Comparison of ENCODE assay signal across 8 mouse cellular contexts in genomic region chr3:135485128-135485899, GRCm38 (mm10). TPM values are rescaled to one million over a fixed set of nuclear protein-coding genes. Genes with fewer than 3 reads are reported as not detected.
DNase-seq lines count a peak whose midpoint lies in the region; ATAC-seq and TF ChIP-seq lines count a peak whose summit lies in the region.

TSS of gene Manba (plus strand) at chr3:135485611.

- no peak within 1 kb of the TSS for H3K27ac ChIP-seq in forebrain, embryonic 11.5 days (ENCODE audit: low read depth, low read length)
- no peak within 1 kb of the TSS; the same call in 1 of the 2 replicates for H3K27ac ChIP-seq in neural tube, embryonic 15.5 days (replicated peaks)

- WGBS in forebrain, embryonic 11.5 days, result 2% methylated on average over 48 of the region's 48 CpGs
- WGBS in large intestine, adult 2 months, result 2% methylated on average over 48 of the region's 48 CpGs
- 2% methylated on average over 48 of the region's 48 CpGs for WGBS in lung, adult 2 months
- 2% methylated on average over 48 of the region's 48 CpGs for WGBS in neural tube, embryonic 15.5 days

- peak within 1 kb of the TSS; percentile 55 for H3K4me3 ChIP-seq in forebrain, embryonic 11.5 days (ENCODE audit: low read depth, low read length)
- H3K4me3 ChIP-seq in lung, adult 2 months (replicated peaks; ENCODE audit: extremely low read depth, low read depth, low read length), result peak within 1 kb of the TSS; percentile 91
- H3K4me3 ChIP-seq in neural tube, embryonic 15.5 days (replicated peaks), result peak within 1 kb of the TSS; percentile 61

- H3K27me3 ChIP-seq in forebrain, embryonic 11.5 days (ENCODE audit: control insufficient read depth, insufficient read depth, low read length), result no peaks in the 10 kb centered on the region
- H3K27me3 ChIP-seq in neural tube, embryonic 15.5 days (replicated peaks), result peaks cover 2% of the 10 kb centered on the region; the same call in 1 of the 2 replicates

- no peaks in the 10 kb centered on the region for H3K4me1 ChIP-seq in forebrain, embryonic 11.5 days (replicated peaks; ENCODE audit: control insufficient read depth, insufficient read depth, low read length)
- peaks cover 2% of the 10 kb centered on the region for H3K4me1 ChIP-seq in lung, adult 2 months (ENCODE audit: control insufficient read depth, insufficient read depth, low read length)
- H3K4me1 ChIP-seq in neural tube, embryonic 15.5 days, result peaks cover 4% of the 10 kb centered on the region; the same call in 1 of the 2 replicates

- peak; percentile 39 for DNase-seq in c-Kit-positive CD71-positive TER-119-negative erythroid progenitor cells, embryonic 14.5 days (ENCODE audit: low read depth)
- peak; percentile 87 for DNase-seq in forebrain, embryonic 11.5 days (ENCODE audit: low spot score)
- peak; percentile 85 to 88 for DNase-seq in heart, postnatal 10 days
- DNase-seq in large intestine, adult 2 months (ENCODE audit: low read depth, low spot score), result peak; percentile 53
- peak; percentile 76 for DNase-seq in lung, adult 2 months
- peak; percentile 80 for DNase-seq in testis, postnatal 10 days (ENCODE audit: low spot score)

- peak; percentile 83 for ATAC-seq in CD4-positive, CD25-positive, alpha-beta regulatory T cell, adult 4 months
- ATAC-seq in forebrain, embryonic 11.5 days (replicated peaks; ENCODE audit: low FRiP score), result peak; percentile 92
- ATAC-seq in neural tube, embryonic 15.5 days (ENCODE audit: low FRiP score), result peak; percentile 89

- peak; percentile 60; the same call in 1 of the 2 replicates for TF ChIP-seq POLR2A in lung, adult 2 months (IDR thresholded peaks at IDR 0.05; ENCODE audit: borderline replicate concordance, extremely low read depth, low read depth, low read length)

- H3K4me2 ChIP-seq in forebrain, embryonic 11.5 days (ENCODE audit: low read depth, low read length, severe bottlenecking), result peak within 1 kb of the TSS; percentile 93
- H3K4me2 ChIP-seq in neural tube, embryonic 15.5 days, result peak within 1 kb of the TSS; percentile 81

- peak within 1 kb of the TSS; percentile 68 for H3K9ac ChIP-seq in forebrain, embryonic 11.5 days (ENCODE audit: low read length)
- peak within 1 kb of the TSS; percentile 65 for H3K9ac ChIP-seq in neural tube, embryonic 15.5 days (replicated peaks)

- no peaks in the 10 kb centered on the region for H3K36me3 ChIP-seq in forebrain, embryonic 11.5 days (ENCODE audit: control insufficient read depth, insufficient read depth, low read length)
- no peaks in the 10 kb centered on the region for H3K36me3 ChIP-seq in neural tube, embryonic 15.5 days

- intact Hi-C loops in heart, postnatal 10 days (cut with DNase I), result no loop called here

- no peaks in the 10 kb centered on the region for H3K9me3 ChIP-seq in forebrain, embryonic 11.5 days (ENCODE audit: control insufficient read depth, low read length)
- no peaks in the 10 kb centered on the region for H3K9me3 ChIP-seq in neural tube, embryonic 15.5 days (replicated peaks)

- no peak for TF ChIP-seq CTCF in lung, adult 2 months (IDR thresholded peaks at IDR 0.05; ENCODE audit: insufficient read depth, low read length)

RNA-seq across cellular contexts. Expression of gene Manba, which starts in this region (rescaled TPM):
- polyA plus RNA-seq in CD4-positive, CD25-positive, alpha-beta regulatory T cell, adult 4 months (2017; shearing (Covaris generic)), result 10 to 100 TPM; 22.4 to 32.8 TPM
- polyA plus RNA-seq in forebrain, embryonic 11.5 days (2014; fragmentation: Nextera tagmentation; extraction: Ambion mirVana), result 3.6 and 3.8 TPM in 2 replicates
- 10 to 100 TPM; 22.5 to 26.8 TPM for total RNA-seq in heart, postnatal 10 days (2021)
- 4.8 and 6.1 TPM in 2 replicates for polyA plus RNA-seq in large intestine, adult 2 months (2012; rRNA removed)
- polyA plus RNA-seq in lung, adult 2 months (2012; rRNA removed), result 6.3 and 9.8 TPM in 2 replicates
- polyA plus RNA-seq in neural tube, embryonic 15.5 days (2015; fragmentation: Nextera tagmentation; extraction: Ambion mirVana), result 7.4 and 8.8 TPM in 2 replicates
